Mouse (Mus musculus) brain, embryonic 14.5 days (tissue): ENCODE data around the gene Maml2.

ENCODE experiments used
- CTCF ChIP-seq: fragments of 200-500 bp; IDR thresholded peaks from 2 replicates; pipeline ENCODE4 v1.5.1; 2012; ENCODE audit warnings: inconsistent platforms, mild to moderate bottlenecking, moderate library complexity, borderline replicate concordance; ENCODE audit not compliant: insufficient read depth, insufficient read length; ENCODE audit errors: extremely low read depth
- POLR2A ChIP-seq: fragments of 200-500 bp; IDR thresholded peaks from 2 replicates; pipeline ENCODE4 v1.6.1; 2012; ENCODE audit warnings: mild to moderate bottlenecking, inconsistent platforms, borderline replicate concordance; ENCODE audit not compliant: poor library complexity, insufficient read depth, insufficient read length, severe bottlenecking; ENCODE audit errors: extremely low read depth

- TF ChIP-seq POLR2A (no peak), CTCF (no peak)
Measured at GRCm38 (mm10) chr9:13414230-13414766, 116.5 kb downstream of the Maml2 start.
